Comparison of ENCODE assay signal across 18 mouse cellular contexts in the genomic region with DNA sequence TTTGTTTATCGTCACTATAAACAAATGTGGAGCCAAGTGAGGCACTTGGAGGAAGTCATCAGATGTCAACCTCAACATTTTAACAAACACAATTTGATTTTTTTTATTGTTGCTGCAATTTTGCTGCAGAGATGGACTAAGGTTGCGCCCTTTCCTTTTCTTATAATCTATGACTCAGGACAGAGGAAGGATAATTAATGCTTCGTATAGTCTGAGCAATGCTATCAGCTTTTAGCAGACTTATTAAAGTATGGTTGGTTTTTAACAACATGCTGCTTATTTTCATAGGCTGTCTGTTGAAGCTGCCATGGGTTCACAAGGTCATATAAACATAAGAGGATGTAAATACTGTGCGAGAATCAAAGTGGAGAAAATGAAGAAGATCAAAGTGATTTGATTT.
"Had no signal": no experiment of that assay in that cellular context is flagged by ENCODE, and none has a peak within 500 bp of the region (broad histone marks: within the 10 kb centered on the region; RNA-seq: fewer than 3 reads in every experiment).

No protein-coding gene starts in this region.

- H3K9ac ChIP-seq: hindbrain, embryonic 15.5 days; limb, embryonic 12.5 days; limb, embryonic 15.5 days; liver, embryonic 13.5 days; midbrain, embryonic 12.5 days; midbrain, embryonic 15.5 days; neural tube, embryonic 12.5 days; neural tube, embryonic 15.5 days had no signal

- H3K27me3 ChIP-seq: hindbrain, embryonic 15.5 days; limb, embryonic 12.5 days; limb, embryonic 15.5 days; liver, embryonic 13.5 days; midbrain, embryonic 12.5 days; midbrain, embryonic 15.5 days; neural tube, embryonic 12.5 days; neural tube, embryonic 15.5 days had no signal

- H3K9me3 ChIP-seq: hindbrain, embryonic 15.5 days; limb, embryonic 12.5 days; limb, embryonic 15.5 days; liver, embryonic 13.5 days; midbrain, embryonic 12.5 days; midbrain, embryonic 15.5 days; neural tube, embryonic 12.5 days; neural tube, embryonic 15.5 days had no signal

- ATAC-seq: intestine, postnatal 0 days; midbrain, embryonic 15.5 days had no signal

- H3K4me1 ChIP-seq: hindbrain, embryonic 15.5 days; limb, embryonic 12.5 days; limb, embryonic 15.5 days; liver, embryonic 13.5 days; midbrain, embryonic 12.5 days; midbrain, embryonic 15.5 days; neural tube, embryonic 12.5 days; neural tube, embryonic 15.5 days had no signal

- H3K36me3 ChIP-seq: hindbrain, embryonic 15.5 days; limb, embryonic 12.5 days; limb, embryonic 15.5 days; liver, embryonic 13.5 days; midbrain, embryonic 12.5 days; midbrain, embryonic 15.5 days; neural tube, embryonic 12.5 days; neural tube, embryonic 15.5 days had no signal

- H3K27ac ChIP-seq: hindbrain, embryonic 15.5 days; limb, embryonic 12.5 days; limb, embryonic 15.5 days; liver, embryonic 13.5 days; macrophage; midbrain, embryonic 12.5 days; midbrain, embryonic 15.5 days; neural tube, embryonic 12.5 days; neural tube, embryonic 15.5 days had no signal

- H3K4me2 ChIP-seq: hindbrain, embryonic 15.5 days; limb, embryonic 12.5 days; limb, embryonic 15.5 days; liver, embryonic 13.5 days; midbrain, embryonic 12.5 days; midbrain, embryonic 15.5 days; neural tube, embryonic 12.5 days; neural tube, embryonic 15.5 days had no signal

- H3K4me3 ChIP-seq: hindbrain, embryonic 15.5 days; limb, embryonic 12.5 days; limb, embryonic 15.5 days; liver, embryonic 13.5 days; midbrain, embryonic 12.5 days; midbrain, embryonic 15.5 days; neural tube, embryonic 12.5 days; neural tube, embryonic 15.5 days had no signal

- DNase-seq: kidney, adult 9 months; kidney, postnatal 36 days; left cerebral cortex, postnatal 4 days; liver, embryonic 13.5 days; right cerebral cortex, adult 18-20 months; right cerebral cortex, postnatal 14 days; right cerebral cortex, postnatal 4 days; thymus, adult 18-20 months; thymus, postnatal 36 days had no signal
